Mouse (Mus musculus) liver, adult 2 months (tissue): ENCODE measurements around the gene Spout1. TPM values are rescaled to one million over a fixed set of nuclear protein-coding genes. Genes with fewer than 3 reads are reported as not detected.
A peak's percentile ranks its signal among the peaks of the same experiment; 100 is the strongest.
"Not testable (repeated sequence)": the region's sequence is repeated elsewhere in the genome, so short reads cannot be mapped to it uniquely, and the experiment has no call there.

ENCODE experiments used
- DNase-seq: peaks from one replicate; pipeline ENCODE4 v3.0.0-alpha.2; 2011; ENCODE audit warnings: low read depth, low spot score; ENCODE audit errors: extremely low read depth
- H3K27ac ChIP-seq: fragments of 200-500 bp; replicated peaks from 2 replicates; pipeline ENCODE4 v1.5.1; 2012; ENCODE audit warnings: low read depth, mild to moderate bottlenecking, control low read depth, inconsistent platforms, low read length; ENCODE audit not compliant: insufficient read depth
- H3K27me3 ChIP-seq: fragments of 200-500 bp; 2 replicates; pipeline ENCODE4 v1.6.1; 2012; ENCODE audit warnings: mild to moderate bottlenecking, moderate library complexity, low read length, inconsistent platforms; ENCODE audit not compliant: control insufficient read depth, insufficient read depth
- H3K36me3 ChIP-seq: fragments of 200-500 bp; 2 replicates; pipeline ENCODE4 v1.6.1; 2012; ENCODE audit warnings: low read length, inconsistent platforms; ENCODE audit not compliant: control insufficient read depth, insufficient read depth
- H3K4me1 ChIP-seq: fragments of 200-500 bp; 2 replicates; pipeline ENCODE4 v1.6.1; 2011; ENCODE audit warnings: low read length; ENCODE audit not compliant: control insufficient read depth, insufficient read depth
- H3K4me3 ChIP-seq: fragments of 200-500 bp; 2 replicates; pipeline ENCODE4 v1.5.1; 2011; ENCODE audit warnings: low read depth, mild to moderate bottlenecking, control low read depth, low read length, moderate library complexity; ENCODE audit not compliant: insufficient read depth
- H3K79me2 ChIP-seq: fragments of 200-500 bp; 2 replicates; pipeline ENCODE4 v1.6.1; 2012; ENCODE audit warnings: inconsistent platforms, mild to moderate bottlenecking, low read length, moderate library complexity; ENCODE audit not compliant: control insufficient read depth, insufficient read depth
- H3K9ac ChIP-seq: fragments of 200-500 bp; 2 replicates; pipeline ENCODE4 v1.6.1; 2012; ENCODE audit warnings: low read depth, mild to moderate bottlenecking, control low read depth, inconsistent platforms, low read length
- CTCF ChIP-seq: fragments of 200-500 bp; IDR thresholded peaks from 2 replicates; pipeline ENCODE4 v1.5.1; 2011; ENCODE audit warnings: low read depth, low read length, control low read depth
- POLR2A ChIP-seq: fragments of 200-500 bp; IDR thresholded peaks from 2 replicates; pipeline ENCODE4 v1.6.1; 2011; ENCODE audit warnings: low read length, control low read depth; ENCODE audit not compliant: insufficient read depth; ENCODE audit errors: extremely low read depth
- WGBS: fragments of 180-500 bp; shearing (Covaris S2); methylation state at CpG from one replicate; pipeline ENCODE4 v1.1.7; 2018; 5-methylcytosine and 5-hydroxymethylcytosine counted together
- polyA plus RNA-seq: library from polyadenylated mRNA; depleted of rRNA; stranded (reverse); fragments of >200 nt; gene quantifications from 2 replicates; pipeline ENCODE4 v1.2.3, GENCODE M21; 2012
- total RNA-seq: library from RNA; depleted of rRNA; stranded (reverse); fragments of >200 nt; gene quantifications from 2 replicates; pipeline ENCODE4 v1.2.3, GENCODE M21; 2014

Spout1 gene
- total and polyA plus RNA-seq, 2 experiments: 13.1 to 14.0 TPM

DNA sequence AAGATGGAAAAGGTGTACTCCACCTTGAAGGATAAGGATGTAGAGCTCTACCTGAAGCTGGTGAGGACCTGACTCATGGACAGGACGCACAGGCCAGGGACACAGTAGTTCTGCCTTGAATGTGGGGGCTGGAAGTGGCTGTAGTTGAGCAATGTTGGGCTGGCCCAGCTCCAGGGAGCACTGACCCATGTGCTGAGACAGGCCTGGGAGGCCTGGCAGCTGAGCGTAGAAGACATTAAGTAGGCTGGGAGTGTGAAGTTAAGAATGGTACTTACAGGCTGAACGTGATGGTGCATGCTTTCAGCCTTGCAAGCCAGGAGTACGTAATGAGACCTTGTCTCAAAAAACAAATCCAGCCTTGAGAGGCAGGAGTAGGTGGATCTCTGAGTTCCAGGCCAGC lies 30.8 kb downstream of the Spout1 start:
- H3K9ac ChIP-seq: no peak overlapping the region
- peak; percentile 84 for DNase-seq
- 24% methylated on average over 4 of the region's 4 CpGs for WGBS
- peak overlapping the region; percentile 42; the same call in 1 of the 2 replicates for H3K27ac ChIP-seq
- no peak overlapping the region for H3K4me3 ChIP-seq
- TF ChIP-seq POLR2A (no peak), CTCF (no peak)
- no peaks in the 10 kb centered on the region for H3K27me3 ChIP-seq
- no peaks in the 10 kb centered on the region for H3K79me2 ChIP-seq
- peaks cover 16% of the 10 kb centered on the region for H3K36me3 ChIP-seq
- peaks cover 26% of the 10 kb centered on the region for H3K4me1 ChIP-seq

DNA sequence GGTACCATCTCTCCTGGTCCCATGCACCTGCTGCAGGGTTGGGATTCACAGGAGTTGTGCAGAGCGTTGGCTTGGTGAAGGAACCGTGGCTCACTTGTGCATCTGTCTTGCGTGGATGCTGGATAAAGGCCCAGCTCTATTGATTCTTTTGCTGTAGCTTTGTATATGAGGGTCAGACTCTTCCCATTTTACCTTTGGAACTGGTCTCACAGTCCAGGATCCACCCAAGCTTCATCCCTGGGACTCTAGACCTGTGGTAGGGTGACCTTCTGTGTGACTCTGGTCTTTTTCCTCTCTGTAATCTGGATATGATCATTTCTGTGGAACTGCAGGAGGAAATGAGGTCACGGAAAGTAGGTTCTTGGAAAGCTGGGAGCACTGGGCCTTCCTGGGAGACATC lies 33.8 kb downstream of the Spout1 start:
- Histone ChIP-seq H3K4me3 (no peak overlapping the region), H3K9ac (no peak overlapping the region), H3K4me1 (peaks cover 26% of the 10 kb centered on the region), H3K27me3 (no peaks in the 10 kb centered on the region), H3K27ac (peak overlapping the region; percentile 82), H3K36me3 (peaks cover 30% of the 10 kb centered on the region), H3K79me2 (no peaks in the 10 kb centered on the region)
- TF ChIP-seq POLR2A (no peak), CTCF (no peak)
- 23% methylated on average over 4 of the region's 4 CpGs for WGBS
- peak; percentile 92 for DNase-seq

DNA sequence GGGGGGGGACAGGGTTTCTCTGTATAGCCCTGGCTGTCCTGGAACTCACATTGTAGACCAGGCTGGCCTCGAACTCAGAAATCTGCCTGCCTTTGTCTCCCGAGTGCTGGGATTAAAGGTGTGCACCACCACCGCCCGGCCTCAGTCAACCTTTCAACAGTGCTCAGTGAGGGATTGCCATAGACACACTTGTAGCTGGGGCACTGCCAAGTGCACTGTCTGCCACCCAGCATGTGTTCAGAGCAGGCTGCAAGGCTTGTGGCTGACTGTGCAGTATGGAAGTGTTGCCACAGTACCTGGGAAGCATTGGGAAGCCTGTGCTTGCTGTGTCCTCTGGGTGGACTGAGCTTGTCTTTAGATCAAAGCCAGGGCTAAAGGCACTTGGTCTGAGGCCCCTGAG lies 38.2 kb downstream of the Spout1 start:
- H3K27ac ChIP-seq, DNase-seq, H3K9ac ChIP-seq, H3K27me3 ChIP-seq, H3K4me3 ChIP-seq: not testable (repeated sequence)
- Histone ChIP-seq H3K79me2 (peaks cover 10% of the 10 kb centered on the region), H3K4me1 (peaks cover 18% of the 10 kb centered on the region), H3K36me3 (peaks cover 35% of the 10 kb centered on the region)
- WGBS: 72% methylated on average over 4 of the region's 4 CpGs

DNA sequence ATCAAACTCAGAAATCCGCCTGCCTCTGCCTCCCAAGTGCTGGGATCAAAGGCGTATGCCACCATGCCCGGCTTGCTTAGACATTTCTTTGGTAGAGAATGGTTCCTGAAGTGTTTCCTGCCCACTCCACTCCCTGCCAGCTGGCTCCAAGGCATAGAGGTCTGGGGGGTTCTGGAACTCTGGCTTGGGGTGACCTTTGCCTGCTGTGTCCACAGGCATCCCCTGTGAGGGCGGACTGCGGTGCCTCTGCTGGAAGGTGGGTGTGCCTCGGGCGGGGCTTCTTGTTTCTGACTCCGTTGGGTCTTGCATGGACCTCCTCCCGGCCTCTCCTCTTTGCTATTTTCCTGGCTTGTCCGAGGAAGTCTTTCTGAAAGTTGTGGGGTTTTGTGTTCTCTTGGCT lies 41.8 kb downstream of the Spout1 start:
- Histone ChIP-seq H3K79me2 (peaks cover 13% of the 10 kb centered on the region), H3K27ac (no peak overlapping the region), H3K27me3 (no peaks in the 10 kb centered on the region), H3K4me3 (no peak overlapping the region), H3K36me3 (peaks cover 28% of the 10 kb centered on the region), H3K4me1 (peaks cover 5% of the 10 kb centered on the region; the same call in 1 of the 2 replicates), H3K9ac (no peak overlapping the region)
- no peak for DNase-seq
- 90% methylated on average over 10 of the region's 10 CpGs for WGBS
- TF ChIP-seq CTCF: no peak
- TF ChIP-seq POLR2A: no peak

DNA sequence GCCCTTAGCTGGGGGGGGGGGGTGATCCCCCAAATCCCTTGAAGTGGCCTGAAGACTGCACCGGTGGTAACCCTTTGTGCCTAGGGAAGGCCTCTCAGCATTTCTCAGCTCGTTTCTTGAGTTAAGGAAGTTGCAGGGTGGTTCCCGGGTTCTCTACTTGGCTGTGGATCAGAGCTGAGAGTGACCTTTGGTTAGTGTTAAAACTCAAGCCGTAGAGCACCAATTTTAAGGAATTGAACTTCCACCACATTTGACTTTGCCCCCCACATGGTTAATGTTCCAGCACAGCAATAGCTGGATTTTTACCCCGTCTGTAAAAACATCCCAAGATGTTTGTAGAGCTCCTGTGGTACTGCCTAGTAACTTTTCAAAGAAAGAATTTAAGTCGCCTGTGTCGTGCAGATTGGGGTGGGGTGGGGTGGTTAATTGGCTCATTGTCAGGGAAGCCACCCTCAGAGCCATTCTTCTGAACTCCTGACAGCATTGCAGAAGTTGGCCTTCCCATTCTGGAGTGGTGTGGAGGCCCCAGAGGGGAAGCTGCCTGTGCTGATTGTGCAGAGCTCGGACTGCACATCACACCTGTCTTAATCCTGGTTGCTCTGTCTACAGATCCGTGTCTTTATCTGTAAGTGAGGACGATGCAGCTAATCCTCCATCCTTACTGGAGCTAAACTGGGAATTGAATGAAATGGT lies 43.2 kb downstream of the Spout1 start:
- Histone ChIP-seq H3K4me1 (peaks cover 8% of the 10 kb centered on the region; the same call in 1 of the 2 replicates), H3K4me3 (peak overlapping the region; percentile 92), H3K36me3 (peaks cover 17% of the 10 kb centered on the region), H3K27ac (peak overlapping the region; percentile 77), H3K79me2 (peaks cover 13% of the 10 kb centered on the region), H3K27me3 (no peaks in the 10 kb centered on the region), H3K9ac (peak overlapping the region; percentile 92)
- TF ChIP-seq POLR2A: no peak
- no peak for TF ChIP-seq CTCF
- peak; percentile 61 for DNase-seq
- 38% methylated on average over 10 of the region's 10 CpGs for WGBS

DNA sequence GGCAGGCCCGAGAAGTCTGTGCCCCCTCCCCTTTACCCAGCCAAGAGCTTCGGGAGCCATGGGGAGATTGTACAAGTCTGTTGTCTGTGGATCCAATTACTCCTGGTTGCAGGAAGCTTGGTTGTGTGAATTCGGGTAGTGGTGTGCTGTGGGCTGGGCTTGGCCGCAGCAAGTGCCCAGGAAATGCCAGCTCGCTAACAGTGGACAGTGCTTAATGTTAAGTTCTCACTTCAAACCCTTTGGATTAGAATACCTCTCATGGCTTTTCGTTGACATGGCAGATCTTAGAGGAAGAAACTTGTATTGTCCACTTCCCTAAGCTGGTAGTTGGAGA lies 43.9 kb downstream of the Spout1 start:
- H3K27ac ChIP-seq: peak overlapping the region; percentile 77
- peak overlapping the region; percentile 92 for H3K4me3 ChIP-seq
- peaks cover 11% of the 10 kb centered on the region; the same call in 1 of the 2 replicates for H3K4me1 ChIP-seq
- no peaks in the 10 kb centered on the region for H3K27me3 ChIP-seq
- peaks cover 17% of the 10 kb centered on the region for H3K36me3 ChIP-seq
- TF ChIP-seq POLR2A: no peak
- no peak for TF ChIP-seq CTCF
- 3% methylated on average over 6 of the region's 6 CpGs for WGBS
- peaks cover 13% of the 10 kb centered on the region for H3K79me2 ChIP-seq
- peak; percentile 66 for DNase-seq
- peak overlapping the region; percentile 92 for H3K9ac ChIP-seq
